Mouse (Mus musculus) megakaryocyte-erythroid progenitor cell, adult 5-6 weeks (primary cell): ENCODE measurements around the gene Arhgap25. TPM values are rescaled to one million over a fixed set of nuclear protein-coding genes. Genes with fewer than 3 reads are reported as not detected.

Source experiments
- ATAC-seq: replicated peaks from 2 replicates; pipeline ENCODE4 v1.8.0; 2016; ENCODE audit warnings: mild to moderate bottlenecking, inconsistent platforms; ENCODE audit not compliant: severe bottlenecking, poor library complexity, low FRiP score, low TSS enrichment
- total RNA-seq, 2 experiments: library from RNA; stranded (forward) in 1 of 2; stranded (reverse) in 1 of 2; fragments of 200-1000, 215-1000 nt in 1 of 2; fragments of >200 nt in 1 of 2; fragmentation: Nextera tagmentation in 1 of 2; gene quantifications; 2 replicates each; pipeline ENCODE4 v1.2.3; 2014 to 2017

The Arhgap25 gene
- total RNA-seq, 2 experiments from 2014 or later: 4.4 to 8.5 TPM

- ATAC-seq: no peak
These were observed 18.7 kb downstream of the Arhgap25 start for GRCm38 (mm10) chr6:87514321-87514720.

- ATAC-seq: peak; percentile 93
These were observed 19.9 kb downstream of the Arhgap25 start for GRCm38 (mm10) chr6:87513046-87513767.

DNA sequence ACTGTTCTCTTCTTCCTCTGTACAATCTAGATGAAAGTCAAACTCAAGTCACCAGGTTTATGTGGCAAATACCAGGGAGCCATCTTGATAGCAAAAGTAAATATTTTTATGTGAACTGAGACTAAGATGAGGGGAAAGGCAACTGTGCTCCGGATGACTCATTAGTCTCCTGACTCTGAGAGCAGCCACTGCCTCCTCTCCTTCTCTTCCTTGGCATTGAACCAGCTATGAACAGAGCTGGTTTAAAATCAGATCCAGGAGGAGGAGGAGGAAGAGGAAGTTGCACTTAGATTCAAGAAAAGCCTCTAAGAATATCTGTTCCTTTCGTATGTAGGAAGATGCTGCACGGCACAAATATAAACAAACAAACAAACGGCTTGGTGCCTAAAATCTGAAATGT lies 22.1 kb downstream of the Arhgap25 start:
- ATAC-seq: no peak

- ATAC-seq: no peak
These were observed 23.3 kb downstream of the Arhgap25 start for GRCm38 (mm10) chr6:87509806-87510205.

GRCm38 (mm10) chr6:87504875-87505274 lies 28.2 kb downstream of the Arhgap25 start:
- ATAC-seq: no peak

DNA sequence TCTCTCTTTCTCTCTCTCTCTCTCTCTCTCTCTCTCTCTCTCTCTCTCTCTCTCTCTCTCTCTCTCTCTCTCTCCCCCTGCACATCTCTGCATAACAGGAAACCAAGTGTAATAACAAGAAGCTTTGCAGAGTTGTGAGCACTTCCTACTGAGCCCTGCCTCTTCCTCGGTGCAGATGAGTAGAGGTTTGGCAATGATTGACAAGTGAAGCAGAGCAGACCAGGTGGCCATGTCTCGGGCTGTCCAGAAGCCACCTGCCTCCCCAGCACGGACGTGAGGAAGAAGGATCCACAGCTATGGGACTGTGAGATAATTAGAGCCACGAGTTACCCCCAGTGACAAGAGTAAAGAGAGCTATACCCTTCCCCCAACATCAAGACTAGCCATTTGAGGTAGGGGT lies 29.1 kb downstream of the Arhgap25 start:
- no peak for ATAC-seq

DNA sequence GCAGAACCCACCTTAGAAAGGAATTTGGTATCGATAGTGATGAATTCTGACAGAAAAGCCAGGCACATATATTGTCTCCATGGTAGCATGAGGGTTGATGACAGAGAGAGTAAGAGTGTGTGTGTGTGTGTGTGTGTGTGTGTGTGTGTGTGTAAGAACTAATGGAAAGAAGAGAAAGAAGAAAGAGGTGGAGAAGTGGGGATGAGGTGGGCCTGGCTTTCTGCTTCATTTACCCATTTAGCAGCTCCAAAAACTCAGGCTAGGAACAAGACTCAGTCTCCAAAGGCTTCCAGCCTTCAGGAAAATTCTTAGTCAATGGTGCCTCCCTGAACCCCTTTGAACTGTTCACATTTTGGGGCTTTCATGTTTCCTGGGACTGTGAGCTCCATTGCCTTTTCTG lies 29.5 kb downstream of the Arhgap25 start:
- no peak for ATAC-seq

GRCm38 (mm10) chr6:87502831-87503286 lies 30.2 kb downstream of the Arhgap25 start:
- peak; percentile 40; the same call in 1 of the 2 replicates for ATAC-seq

GRCm38 (mm10) chr6:87502411-87502810 lies 30.6 kb downstream of the Arhgap25 start:
- ATAC-seq: no peak

DNA sequence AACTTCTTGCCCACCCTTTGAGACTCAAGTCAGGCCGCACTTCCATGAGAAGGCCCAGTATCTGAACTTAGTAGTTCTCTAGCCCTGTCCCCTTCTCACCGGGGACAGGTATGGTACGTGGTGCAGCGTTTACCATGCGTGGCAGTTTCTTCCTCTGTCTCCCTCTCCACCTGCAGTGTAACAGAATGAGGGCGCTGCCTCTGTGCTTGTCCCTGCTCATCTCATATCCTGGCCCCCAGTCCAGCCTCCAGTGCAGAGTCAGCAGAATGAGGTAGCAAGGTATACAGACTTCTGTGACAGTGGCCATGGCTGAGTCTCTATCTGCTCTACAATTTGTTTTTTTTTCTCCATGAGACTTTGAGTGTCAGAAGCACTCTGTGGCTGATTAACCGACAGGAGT lies 32.4 kb downstream of the Arhgap25 start:
- no peak for ATAC-seq

GRCm38 (mm10) chr6:87499791-87500190 lies 33.3 kb downstream of the Arhgap25 start:
- no peak for ATAC-seq

DNA sequence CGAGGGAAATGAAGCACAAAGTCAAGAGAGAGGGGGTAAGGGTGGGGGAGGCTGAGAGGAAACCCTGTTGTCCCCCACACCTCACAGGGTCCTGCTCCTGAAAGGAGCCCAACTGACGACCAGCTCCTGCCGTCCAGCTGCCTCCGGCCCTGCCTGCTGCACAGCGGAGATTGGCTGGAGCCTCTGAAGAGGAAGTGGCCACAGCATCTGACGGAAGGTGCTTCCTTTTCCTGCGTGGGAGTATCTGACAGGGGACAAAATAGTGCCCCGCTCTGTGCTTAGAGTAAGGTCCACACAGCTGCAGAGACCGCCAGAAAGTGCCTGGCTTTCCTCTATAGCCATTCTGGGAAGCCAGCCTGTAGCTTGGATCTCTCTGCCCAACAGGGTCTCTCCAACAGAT lies 36.9 kb downstream of the Arhgap25 start:
- no peak; the same call in 1 of the 2 replicates for ATAC-seq

- ATAC-seq: no peak
These were observed 38.7 kb downstream of the Arhgap25 start for GRCm38 (mm10) chr6:87494339-87494738.

DNA sequence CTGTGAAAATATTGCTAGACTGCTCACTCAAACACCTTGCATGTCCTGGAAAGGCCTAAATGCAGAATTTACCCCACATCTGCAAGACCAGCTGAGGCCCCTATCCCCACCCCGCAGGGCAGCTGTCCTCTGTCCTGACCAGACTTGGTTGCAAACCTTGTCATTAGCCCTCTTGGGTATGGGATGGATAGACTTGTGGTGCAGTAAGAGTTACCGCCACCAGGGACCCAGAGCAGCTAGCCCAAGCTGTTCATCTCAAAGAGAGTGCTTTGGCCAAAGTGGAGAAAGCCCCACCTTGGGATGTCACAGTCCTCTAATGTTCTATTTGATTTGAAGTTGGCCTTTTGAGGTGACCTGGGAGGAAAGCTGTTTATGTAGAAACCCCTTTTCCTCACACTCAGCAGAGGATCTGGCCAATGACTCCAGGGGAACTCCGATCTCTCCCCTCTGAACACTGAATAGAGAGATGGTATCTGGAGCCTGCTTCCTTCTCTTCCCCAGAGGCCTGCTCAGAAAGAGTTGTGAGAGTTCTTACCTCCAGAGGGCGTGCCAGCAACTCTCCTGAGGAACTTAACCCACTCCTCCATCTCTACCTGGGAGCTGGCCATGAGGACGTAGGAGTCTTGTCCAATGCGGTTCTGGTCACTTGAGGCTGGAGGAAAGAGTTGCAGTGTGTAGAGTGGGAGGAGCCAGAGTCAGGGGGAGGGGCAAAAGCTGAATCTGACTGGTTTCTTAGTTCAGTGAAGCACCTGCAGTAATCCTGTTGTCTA lies 45.2 kb downstream of the Arhgap25 start:
- peak; percentile 68; the same call in 1 of the 2 replicates for ATAC-seq

DNA sequence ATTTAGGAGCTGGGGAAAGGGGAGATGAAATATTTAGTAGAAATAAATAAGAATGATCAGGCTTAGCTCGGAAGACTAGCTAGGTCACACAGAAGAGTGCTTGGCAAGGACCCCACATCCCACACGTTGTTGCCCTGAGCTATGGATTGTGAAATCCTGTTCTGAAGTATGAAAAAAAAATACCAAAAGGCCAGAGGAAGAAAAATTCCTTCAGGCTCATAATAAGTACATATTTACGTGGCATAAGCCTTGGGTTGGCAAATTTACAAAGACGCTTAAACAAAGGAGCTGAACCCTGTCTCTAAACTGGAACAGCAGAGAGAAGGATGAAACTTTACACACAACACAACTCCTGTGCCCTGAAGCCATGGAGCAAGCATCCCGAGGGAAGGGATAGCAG lies 48.3 kb downstream of the Arhgap25 start:
- ATAC-seq: no peak

- no peak for ATAC-seq
These were observed 49.2 kb downstream of the Arhgap25 start for GRCm38 (mm10) chr6:87483900-87484289.

DNA sequence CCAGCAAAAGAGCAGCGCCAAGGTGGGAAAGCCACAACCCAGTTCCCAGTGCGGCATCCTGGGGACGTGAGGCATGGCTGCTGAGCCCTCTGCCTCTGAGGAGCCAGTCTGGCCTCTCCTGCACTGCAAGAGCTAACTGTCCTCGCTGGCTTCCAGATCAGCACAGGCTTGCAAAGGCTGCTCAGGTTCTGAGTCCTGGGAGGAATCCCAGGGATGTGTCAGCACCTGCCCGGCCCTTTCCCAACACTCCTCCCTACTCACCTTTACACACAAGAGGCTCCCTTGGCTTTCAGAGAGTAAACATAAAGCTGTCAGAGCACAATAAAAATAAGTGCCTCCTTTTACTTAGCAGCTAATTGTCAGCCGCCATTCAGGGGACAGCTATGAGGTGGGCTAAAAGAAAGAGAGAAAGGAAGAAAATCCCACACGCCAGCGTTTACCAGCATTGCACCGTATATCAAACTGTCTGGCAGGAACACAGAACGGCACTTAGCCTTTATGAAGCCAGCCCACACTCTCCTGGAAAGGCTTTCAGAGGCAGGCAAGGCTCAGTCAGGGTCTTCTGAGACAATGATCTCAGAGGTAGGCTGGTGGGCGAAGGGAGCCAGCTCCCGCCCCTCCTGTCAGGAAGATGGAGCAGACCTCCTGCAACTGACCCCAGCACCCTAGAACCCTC lies 49.7 kb downstream of the Arhgap25 start:
- no peak for ATAC-seq

DNA sequence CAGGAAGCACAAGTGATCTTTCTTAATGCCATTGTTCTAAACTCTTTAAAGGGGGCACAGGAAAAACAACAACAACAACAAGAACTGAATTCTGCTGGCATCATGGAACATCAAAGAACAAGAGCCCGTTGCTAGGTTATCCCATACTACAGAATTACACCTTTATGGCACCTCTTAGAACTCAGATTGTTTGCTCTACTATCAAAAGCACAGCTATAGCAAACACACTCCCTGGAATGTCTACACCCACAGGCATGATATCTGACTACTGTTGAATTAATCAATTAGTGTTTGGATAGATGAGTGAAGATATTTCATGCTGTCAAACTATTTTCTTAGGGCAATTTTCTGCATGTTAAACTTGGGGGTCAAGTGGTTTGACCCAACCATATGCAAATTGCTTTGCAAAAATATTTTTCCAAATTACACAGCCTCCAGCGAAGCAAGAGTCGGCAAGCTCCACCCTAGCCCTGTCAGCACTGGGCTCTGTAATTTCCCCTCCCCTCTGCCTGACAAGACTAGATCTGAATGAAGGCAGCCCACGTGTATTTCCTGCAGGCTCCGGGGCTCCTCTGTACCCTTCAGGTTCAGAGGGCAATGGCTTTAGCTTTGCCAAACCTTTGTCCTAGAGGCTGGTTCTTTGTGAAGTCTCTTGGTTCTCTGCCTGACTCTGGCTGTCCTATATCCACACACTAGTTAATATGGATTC lies 53.6 kb downstream of the Arhgap25 start:
- no peak for ATAC-seq

DNA sequence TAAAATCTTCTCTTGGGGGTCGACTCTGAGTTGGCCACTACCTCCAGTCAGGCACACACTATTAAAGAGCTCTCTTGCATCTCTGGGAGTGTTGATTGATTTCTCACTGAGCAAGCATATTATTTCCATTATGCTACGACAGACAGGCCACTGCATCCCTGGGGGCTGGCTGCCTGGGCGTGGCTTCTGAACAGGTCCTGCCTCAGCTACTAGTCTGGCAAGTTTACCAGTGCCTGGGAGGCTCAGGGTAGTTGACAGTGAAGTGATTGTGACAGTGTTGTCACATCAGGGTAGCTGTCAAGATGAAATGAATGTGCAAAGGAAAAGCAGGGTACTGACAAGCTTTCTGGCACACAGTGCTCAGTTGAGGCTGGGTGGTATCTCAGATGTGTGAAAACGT lies 54.2 kb downstream of the Arhgap25 start:
- no peak for ATAC-seq

DNA sequence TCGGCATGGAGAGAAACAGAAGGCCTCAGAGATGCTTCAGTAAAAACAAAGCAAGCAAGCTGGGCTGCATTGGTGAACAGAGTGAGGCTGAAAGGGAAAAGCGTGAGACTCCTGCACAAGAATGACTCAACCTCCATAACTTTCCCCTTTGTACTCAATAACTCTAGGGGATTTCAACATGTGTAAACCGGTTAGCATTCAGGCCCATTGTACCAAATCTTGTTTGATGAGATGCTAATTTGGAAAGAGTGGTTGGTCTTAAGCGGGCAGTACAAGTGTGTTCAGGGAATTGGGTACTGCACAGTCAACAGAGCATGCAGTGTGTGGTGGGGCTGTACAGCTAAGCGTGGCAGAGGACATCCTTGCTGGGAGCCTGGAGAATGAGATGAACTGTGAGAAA lies 57.8 kb downstream of the Arhgap25 start:
- no peak for ATAC-seq
